Mouse (Mus musculus) lung, embryonic 14.5 days (tissue): ENCODE measurements around the gene Cabp2. TPM values are rescaled to one million over a fixed set of nuclear protein-coding genes. Genes with fewer than 3 reads are reported as not detected.
A peak's percentile ranks its signal among the peaks of the same experiment; 100 is the strongest.
"Not testable (repeated sequence)": the region's sequence is repeated elsewhere in the genome, so short reads cannot be mapped to it uniquely, and the experiment has no call there.

ENCODE experiments used
- ATAC-seq: fragments of 200-750 bp; cut with Nextera tagmentation; 2 replicates; pipeline ENCODE4 v1.8.0; 2017; ENCODE audit warnings: mild to moderate bottlenecking, moderate TSS enrichment, moderate library complexity; ENCODE audit not compliant: insufficient read depth
- DNase-seq: peaks from one replicate; pipeline ENCODE4 v3.0.0-alpha.2; 2015
- H3K27ac ChIP-seq: fragments of 300-500 bp; sonication (generic); 2 replicates; pipeline ENCODE4 v1.5.1; 2014; ENCODE audit warnings: low read depth, mild to moderate bottlenecking, moderate library complexity
- H3K27me3 ChIP-seq: fragments of 300-500 bp; sonication (generic); 2 replicates; pipeline ENCODE4 v1.6.1; 2014; ENCODE audit warnings: low read length, control low read depth; ENCODE audit not compliant: insufficient read depth
- H3K36me3 ChIP-seq: fragments of 300-500 bp; sonication (generic); 2 replicates; pipeline ENCODE4 v1.6.1; 2014; ENCODE audit warnings: control low read depth; ENCODE audit not compliant: insufficient read depth
- H3K4me1 ChIP-seq: fragments of 300-500 bp; sonication (generic); 2 replicates; pipeline ENCODE4 v1.6.1; 2014; ENCODE audit warnings: antibody characterized with exemption, control low read depth; ENCODE audit not compliant: insufficient read depth
- H3K4me2 ChIP-seq: fragments of 300-500 bp; sonication (generic); 2 replicates; pipeline ENCODE4 v1.6.1; 2014; ENCODE audit warnings: mild to moderate bottlenecking
- H3K4me3 ChIP-seq: fragments of 300-500 bp; sonication (generic); 2 replicates; pipeline ENCODE4 v1.5.1; 2014; ENCODE audit warnings: low read depth, low read length
- H3K9ac ChIP-seq: fragments of 300-500 bp; sonication (generic); 2 replicates; pipeline ENCODE4 v1.6.1; 2014
- H3K9me3 ChIP-seq: fragments of 300-500 bp; sonication (generic); 2 replicates; pipeline ENCODE4 v1.6.1; 2016; ENCODE audit warnings: low read depth, low read length, control low read depth
- CTCF ChIP-seq: IDR thresholded peaks from 2 replicates; pipeline ENCODE4 v1.5.1; 2016; ENCODE audit warnings: antibody characterized with exemption, low read depth
- WGBS: fragments of 180-500 bp; shearing (Covaris S2); extraction: QIAGEN DNeasy Blood & Tissue Kit; methylation state at CpG from one replicate; pipeline ENCODE4 v1.1.7; 2014; 5-methylcytosine and 5-hydroxymethylcytosine counted together
- polyA plus RNA-seq: library from polyadenylated mRNA; unstranded; fragments of >200 nt; fragmentation: Nextera tagmentation; extraction: Ambion mirVana; gene quantifications from 2 replicates; pipeline ENCODE4 v1.2.1, GENCODE M21; 2014

Gene Cabp2
- polyA plus RNA-seq: not detected in 2 replicates

- ATAC-seq (no peak), DNase-seq (no peak)
- TF ChIP-seq CTCF: no peak
- H3K4me3 ChIP-seq: no peak within 1 kb of the TSS
- no peaks in the 10 kb centered on the region for H3K4me1 ChIP-seq
- H3K9ac ChIP-seq: no peak within 1 kb of the TSS
- H3K27me3 ChIP-seq: no peaks in the 10 kb centered on the region
- 58% methylated on average over 3 of the region's 3 CpGs for WGBS
- no peaks in the 10 kb centered on the region for H3K36me3 ChIP-seq
- no peak within 1 kb of the TSS for H3K27ac ChIP-seq
- H3K4me2 ChIP-seq: no peak within 1 kb of the TSS
- no peaks in the 10 kb centered on the region for H3K9me3 ChIP-seq
Observed at GRCm38 (mm10) chr19:4081394-4081793, at the start of gene Cabp2. Gene Cabp2, plus strand, starts transcription at chr19:4081578.

- H3K9me3 ChIP-seq: no peaks in the 10 kb centered on the region
- H3K4me1 ChIP-seq: no peaks in the 10 kb centered on the region
- ATAC-seq: no peak
- DNase-seq: no peak
- 58% methylated on average over 7 of the region's 7 CpGs for WGBS
- TF ChIP-seq CTCF: no peak
- no peak overlapping the region for H3K4me3 ChIP-seq
- no peak overlapping the region for H3K27ac ChIP-seq
- no peaks in the 10 kb centered on the region for H3K27me3 ChIP-seq
- H3K4me2 ChIP-seq: no peak overlapping the region
- H3K36me3 ChIP-seq: 0 out of 2 replicates have a peak, but pooled peaks cover 6% of the 10 kb centered on the region
- no peak overlapping the region for H3K9ac ChIP-seq
Observed at GRCm38 (mm10) chr19:4032668-4033067, 48.7 kb upstream of the Cabp2 start.

GRCm38 (mm10) chr19:4033298-4033697 is 48.1 kb upstream of the Cabp2 start:
- no peak overlapping the region for H3K4me3 ChIP-seq
- no peak for ATAC-seq

GRCm38 (mm10) chr19:4033742-4034141 is 47.6 kb upstream of the Cabp2 start:
- Histone ChIP-seq H3K27ac (no peak overlapping the region), H3K36me3 (0 out of 2 replicates have a peak, but pooled peaks cover 6% of the 10 kb centered on the region), H3K4me2 (no peak overlapping the region), H3K9ac (no peak overlapping the region), H3K4me3 (no peak overlapping the region), H3K4me1 (peaks cover 4% of the 10 kb centered on the region; the same call in 1 of the 2 replicates), H3K27me3 (no peaks in the 10 kb centered on the region), H3K9me3 (no peaks in the 10 kb centered on the region)
- 56% methylated on average over 5 of the region's 5 CpGs for WGBS
- no peak for TF ChIP-seq CTCF
- DNase-seq (no peak), ATAC-seq (no peak)

More at GRCm38 (mm10) chr19:4033298-4033697, 48.1 kb upstream of the Cabp2 start:
- Histone ChIP-seq H3K27ac (no peak overlapping the region), H3K9ac (no peak overlapping the region), H3K4me1 (peaks cover 3% of the 10 kb centered on the region; the same call in 1 of the 2 replicates), H3K27me3 (no peaks in the 10 kb centered on the region), H3K36me3 (0 out of 2 replicates have a peak, but pooled peaks cover 6% of the 10 kb centered on the region), H3K4me2 (no peak overlapping the region), H3K9me3 (no peaks in the 10 kb centered on the region)
- no peak for TF ChIP-seq CTCF
- DNase-seq: no peak
- 50% methylated on average over 3 of the region's 3 CpGs for WGBS

- Histone ChIP-seq H3K4me3 (no peak overlapping the region), H3K27me3 (no peaks in the 10 kb centered on the region), H3K36me3 (0 out of 2 replicates have a peak, but pooled peaks cover 6% of the 10 kb centered on the region), H3K27ac (no peak overlapping the region), H3K9ac (no peak overlapping the region), H3K9me3 (no peaks in the 10 kb centered on the region), H3K4me2 (peak overlapping the region; percentile 19), H3K4me1 (peaks cover 4% of the 10 kb centered on the region; the same call in 1 of the 2 replicates)
- 62% methylated on average over 12 of the region's 12 CpGs for WGBS
- no peak for DNase-seq
- ATAC-seq: no peak
- no peak for TF ChIP-seq CTCF
Observed at GRCm38 (mm10) chr19:4036327-4037045, 44.9 kb upstream of the Cabp2 start.

GRCm38 (mm10) chr19:4037154-4037787 is 44.1 kb upstream of the Cabp2 start:
- DNase-seq, H3K4me1 ChIP-seq, H3K9me3 ChIP-seq, H3K36me3 ChIP-seq, H3K27me3 ChIP-seq: not testable (repeated sequence)
- WGBS: 23% methylated on average over 7 of the region's 8 CpGs
- Histone ChIP-seq H3K4me3 (peak overlapping the region; percentile 50), H3K9ac (peak overlapping the region; percentile 79), H3K27ac (peak overlapping the region; percentile 33; the same call in 1 of the 2 replicates), H3K4me2 (peak overlapping the region; percentile 75)
- peak; percentile 47; the same call in 1 of the 2 replicates for ATAC-seq

GRCm38 (mm10) chr19:4037788-4038232 is 43.6 kb upstream of the Cabp2 start, which contains the start of gene Gstp1:
Gene Gstp1, minus strand, starts transcription at chr19:4037985.
- peak; percentile 94 for DNase-seq
- Histone ChIP-seq H3K27ac (peak within 1 kb of the TSS; percentile 33; the same call in 1 of the 2 replicates), H3K4me1 (peaks cover 4% of the 10 kb centered on the region; the same call in 1 of the 2 replicates), H3K36me3 (0 out of 2 replicates have a peak, but pooled peaks cover 6% of the 10 kb centered on the region), H3K27me3 (no peaks in the 10 kb centered on the region), H3K9me3 (no peaks in the 10 kb centered on the region), H3K4me2 (peak within 1 kb of the TSS; percentile 75), H3K4me3 (peak within 1 kb of the TSS; percentile 50), H3K9ac (peak within 1 kb of the TSS; percentile 79)
- ATAC-seq: peak; percentile 90
- TF ChIP-seq CTCF: peak; percentile 44; the same call in 1 of the 2 replicates
- WGBS: under 1% methylated on average over 26 of the region's 26 CpGs

GRCm38 (mm10) chr19:4040941-4041340 is 40.4 kb upstream of the Cabp2 start:
- not testable (repeated sequence) for ATAC-seq, H3K27me3 ChIP-seq
- 85% methylated on average over 5 of the region's 5 CpGs for WGBS

GRCm38 (mm10) chr19:4041500-4041899 is 39.9 kb upstream of the Cabp2 start:
- not testable (repeated sequence) for DNase-seq, H3K36me3 ChIP-seq, H3K27me3 ChIP-seq, H3K4me2 ChIP-seq, ATAC-seq, H3K4me3 ChIP-seq, H3K9ac ChIP-seq, H3K27ac ChIP-seq, H3K9me3 ChIP-seq
- H3K4me1 ChIP-seq: peaks cover 11% of the 10 kb centered on the region; the same call in 1 of the 2 replicates
- WGBS: 82% methylated on average over 3 of the region's 4 CpGs

More at GRCm38 (mm10) chr19:4040941-4041340, 40.4 kb upstream of the Cabp2 start:
- not testable (repeated sequence) for H3K36me3 ChIP-seq, H3K4me1 ChIP-seq, H3K4me3 ChIP-seq, H3K27ac ChIP-seq, DNase-seq, H3K4me2 ChIP-seq, H3K9me3 ChIP-seq, H3K9ac ChIP-seq
